Mouse (Mus musculus) CH12.LX (cell line): ENCODE measurements at regions not wholly inside any gene's neighbourhood (a gene's known extent, or its start where the extent isn't known, plus 50 kb on each side); places are given as distances from the start of the nearest gene placed in this dataset.

Experiments used
- RAD21 ChIP-seq: IDR thresholded peaks from 2 replicates; pipeline ENCODE4 v1.6.1; 2011; ENCODE audit warnings: low read depth, mild to moderate bottlenecking, low read length, improper control_type of control experiment, moderate library complexity
- RCOR1 ChIP-seq: conservative IDR thresholded peaks from 2 replicates; pipeline ENCODE4 v1.6.1; 2012; ENCODE audit warnings: low read depth, mild to moderate bottlenecking, inconsistent platforms, low read length, improper control_type of control experiment

- no peak for TF ChIP-seq RAD21
- no peak for TF ChIP-seq RCOR1
Measured at GRCm38 (mm10) chr2:56983167-56983566, 140.6 kb downstream of the Nr4a2 start.
